Mouse (Mus musculus): ENCODE results near the gene Urad.

DNA sequence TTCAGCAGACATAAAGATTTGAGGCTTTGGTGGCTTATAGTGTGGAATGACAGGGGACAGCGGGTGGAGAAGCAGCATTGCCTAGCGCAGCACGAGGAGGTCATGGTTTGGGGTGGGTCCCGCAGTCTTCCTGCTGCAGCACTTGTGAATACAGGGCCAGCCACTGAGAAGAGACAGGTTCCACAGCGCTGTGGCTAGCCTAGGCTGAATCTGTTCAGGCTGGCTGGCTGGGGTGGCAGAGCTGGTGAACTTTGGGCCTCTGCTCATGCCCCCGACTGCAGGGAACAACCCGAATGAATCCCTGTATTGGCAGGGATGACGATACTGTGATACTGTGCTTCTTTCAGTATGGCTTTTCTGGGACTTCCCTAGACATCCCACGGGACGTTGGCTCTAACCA lies 21.7 kb upstream of the Urad start:
- TF ChIP-seq MAX (IDR thresholded peaks at IDR 0.05) (no peak), CTCF (IDR thresholded peaks at IDR 0.05; ENCODE audit: control insufficient read depth, insufficient read depth, insufficient read length) (no peak), USF1 (IDR thresholded peaks at IDR 0.05; ENCODE audit: low read depth) (no peak), FOSL1 (IDR thresholded peaks at IDR 0.05; ENCODE audit: insufficient read depth, low read length, poor library complexity, severe bottlenecking) (no peak), CEBPB (IDR thresholded peaks at IDR 0.05; ENCODE audit: low read depth) (no peak), MYOG (IDR thresholded peaks at IDR 0.05; ENCODE audit: control insufficient read depth, extremely low read depth, insufficient read length) (no peak)

Measured in C2C12 (cell line).